Mouse (Mus musculus) heart, embryonic 11.5 days (tissue): ENCODE results near the gene Paxbp1. TPM values are rescaled to one million over a fixed set of nuclear protein-coding genes. Genes with fewer than 3 reads are reported as not detected.

Experiments used
- ATAC-seq: fragments of 200-750 bp; cut with Nextera tagmentation; replicated peaks from 2 replicates; pipeline ENCODE4 v1.8.0; 2017; ENCODE audit warnings: moderate library complexity; ENCODE audit not compliant: insufficient number of reproducible peaks, low FRiP score, low TSS enrichment
- H3K27ac ChIP-seq: fragments of 300-500 bp; sonication (generic); 2 replicates; pipeline ENCODE4 v1.5.1; 2014; ENCODE audit warnings: mild to moderate bottlenecking, low read depth, low read length
- H3K27me3 ChIP-seq: fragments of 300-500 bp; sonication (generic); 2 replicates; pipeline ENCODE4 v1.6.1; 2014; ENCODE audit warnings: mild to moderate bottlenecking, low read length, mixed read lengths; ENCODE audit not compliant: control insufficient read depth, insufficient read depth
- H3K36me3 ChIP-seq: fragments of 300-500 bp; sonication (generic); 2 replicates; pipeline ENCODE4 v1.6.1; 2014; ENCODE audit warnings: mild to moderate bottlenecking, low read length, moderate library complexity, mixed read lengths; ENCODE audit not compliant: control insufficient read depth, insufficient read depth
- H3K4me1 ChIP-seq: fragments of 300-500 bp; sonication (generic); 2 replicates; pipeline ENCODE4 v1.6.1; 2014; ENCODE audit warnings: low read length; ENCODE audit not compliant: control insufficient read depth, insufficient read depth
- H3K4me2 ChIP-seq: fragments of 300-500 bp; sonication (generic); 2 replicates; pipeline ENCODE4 v1.6.1; 2014; ENCODE audit warnings: mild to moderate bottlenecking, moderate library complexity
- H3K4me3 ChIP-seq: fragments of 300-500 bp; sonication (generic); 2 replicates; pipeline ENCODE4 v1.5.1; 2014; ENCODE audit warnings: low read depth, low read length
- H3K9ac ChIP-seq: fragments of 300-500 bp; sonication (generic); 2 replicates; pipeline ENCODE4 v1.6.1; 2014; ENCODE audit warnings: mild to moderate bottlenecking, low read depth, low read length, moderate library complexity
- H3K9me3 ChIP-seq: fragments of 300-500 bp; sonication (generic); replicated peaks from 2 replicates; pipeline ENCODE4 v1.6.1; 2016; ENCODE audit warnings: low read length; ENCODE audit not compliant: control insufficient read depth
- WGBS: fragments of 180-500 bp; shearing (Covaris S2); extraction: QIAGEN DNeasy Blood & Tissue Kit; methylation state at CpG from one replicate; pipeline ENCODE4 v1.1.7; 2014; ENCODE audit not compliant: insufficient replicate concordance; 5-methylcytosine and 5-hydroxymethylcytosine counted together
- polyA plus RNA-seq: library from polyadenylated mRNA; unstranded; fragments of >200 nt; fragmentation: Nextera tagmentation; extraction: Ambion mirVana; gene quantifications from 2 replicates; pipeline ENCODE4 v1.2.1, GENCODE M21; 2014

Gene Paxbp1
- 55.5 and 56.4 TPM in 2 replicates for polyA plus RNA-seq

GRCm38 (mm10) chr16:91044270-91045182 lies at the start of gene Paxbp1:
Paxbp1 (minus strand) TSS chr16:91044543.
- H3K27me3 ChIP-seq, result no peaks in the 10 kb centered on the region
- H3K4me1 ChIP-seq, result peaks cover 6% of the 10 kb centered on the region
- H3K4me2 ChIP-seq, result peak within 1 kb of the TSS; percentile 72
- WGBS, result 1% methylated on average over 67 of the region's 70 CpGs
- H3K36me3 ChIP-seq, result no peaks in the 10 kb centered on the region
- peak within 1 kb of the TSS; percentile 72 for H3K4me3 ChIP-seq
- peak within 1 kb of the TSS; percentile 79 for H3K9ac ChIP-seq
- peak within 1 kb of the TSS; percentile 96 for H3K27ac ChIP-seq
- peak; percentile 96 for ATAC-seq
- no peaks in the 10 kb centered on the region for H3K9me3 ChIP-seq

GRCm38 (mm10) chr16:91086642-91087306 lies 42.4 kb upstream of the Paxbp1 start:
- no peaks in the 10 kb centered on the region; the same call in 1 of the 2 replicates for H3K27me3 ChIP-seq
- H3K27ac ChIP-seq, result peak overlapping the region; percentile 74
- WGBS, result 49% methylated on average over 4 of the region's 4 CpGs
- H3K9me3 ChIP-seq, result no peaks in the 10 kb centered on the region
- peak; percentile 90 for ATAC-seq
- H3K36me3 ChIP-seq, result no peaks in the 10 kb centered on the region
- no peak overlapping the region for H3K9ac ChIP-seq
- no peak overlapping the region for H3K4me3 ChIP-seq
- no peak overlapping the region for H3K4me2 ChIP-seq
- no peaks in the 10 kb centered on the region for H3K4me1 ChIP-seq

- H3K9me3 ChIP-seq, result no peaks in the 10 kb centered on the region
- no peaks in the 10 kb centered on the region for H3K4me1 ChIP-seq
- ATAC-seq, result no peak
- no peak overlapping the region for H3K9ac ChIP-seq
- H3K27me3 ChIP-seq, result no peaks in the 10 kb centered on the region; the same call in 1 of the 2 replicates
- H3K36me3 ChIP-seq, result no peaks in the 10 kb centered on the region
- 59% methylated on average over 17 of the region's 17 CpGs for WGBS
- no peak overlapping the region for H3K4me2 ChIP-seq
- no peak overlapping the region for H3K27ac ChIP-seq
- H3K4me3 ChIP-seq, result no peak overlapping the region
Observed at GRCm38 (mm10) chr16:91085239-91085825, 41.0 kb upstream of the Paxbp1 start.

GRCm38 (mm10) chr16:91084307-91085238 lies 40.2 kb upstream of the Paxbp1 start:
- H3K4me1 ChIP-seq, result no peaks in the 10 kb centered on the region
- H3K27ac ChIP-seq, result no peak overlapping the region
- H3K9me3 ChIP-seq, result no peaks in the 10 kb centered on the region
- H3K36me3 ChIP-seq, result no peaks in the 10 kb centered on the region
- ATAC-seq, result no peak
- no peak overlapping the region for H3K4me3 ChIP-seq
- no peak overlapping the region for H3K4me2 ChIP-seq
- no peak overlapping the region for H3K9ac ChIP-seq
- H3K27me3 ChIP-seq, result no peaks in the 10 kb centered on the region; the same call in 1 of the 2 replicates
- WGBS, result 81% methylated on average over 21 of the region's 21 CpGs

GRCm38 (mm10) chr16:91083002-91083646 lies 38.8 kb upstream of the Paxbp1 start:
- H3K27ac ChIP-seq, result no peak overlapping the region
- H3K9ac ChIP-seq, result no peak overlapping the region
- no peaks in the 10 kb centered on the region; the same call in 1 of the 2 replicates for H3K27me3 ChIP-seq
- H3K36me3 ChIP-seq, result no peaks in the 10 kb centered on the region
- ATAC-seq, result no peak
- H3K4me1 ChIP-seq, result no peaks in the 10 kb centered on the region
- 0 out of 2 replicates have a peak, but pooled peaks cover 4% of the 10 kb centered on the region for H3K9me3 ChIP-seq
- no peak overlapping the region for H3K4me3 ChIP-seq
- WGBS, result 70% methylated on average over 4 of the region's 4 CpGs
- H3K4me2 ChIP-seq, result no peak overlapping the region

- no peak for ATAC-seq
- no peak overlapping the region for H3K4me3 ChIP-seq
- no peak overlapping the region for H3K27ac ChIP-seq
- no peaks in the 10 kb centered on the region for H3K4me1 ChIP-seq
- no peak overlapping the region for H3K9ac ChIP-seq
- no peaks in the 10 kb centered on the region for H3K27me3 ChIP-seq
- WGBS, result 22% methylated on average over 11 of the region's 12 CpGs
- no peak overlapping the region for H3K4me2 ChIP-seq
- H3K9me3 ChIP-seq, result 0 out of 2 replicates have a peak, but pooled peaks cover 5% of the 10 kb centered on the region
- H3K36me3 ChIP-seq, result no peaks in the 10 kb centered on the region
Observed at GRCm38 (mm10) chr16:91081508-91081907, 37.2 kb upstream of the Paxbp1 start.

GRCm38 (mm10) chr16:91076180-91076579 lies 31.8 kb upstream of the Paxbp1 start:
- H3K4me1 ChIP-seq, result no peaks in the 10 kb centered on the region
- no peaks in the 10 kb centered on the region for H3K27me3 ChIP-seq
- H3K9ac ChIP-seq, result no peak overlapping the region
- no peak overlapping the region for H3K27ac ChIP-seq
- no peak overlapping the region for H3K4me3 ChIP-seq
- no peak for ATAC-seq
- no peak overlapping the region for H3K4me2 ChIP-seq
- WGBS, result 74% methylated on average over 5 of the region's 5 CpGs
- 0 out of 2 replicates have a peak, but pooled peaks cover 5% of the 10 kb centered on the region for H3K9me3 ChIP-seq
- H3K36me3 ChIP-seq, result no peaks in the 10 kb centered on the region
